Mouse (Mus musculus): ENCODE results near the gene Ttc29. TPM values are rescaled to one million over a fixed set of nuclear protein-coding genes. Genes with fewer than 3 reads are reported as not detected.
A peak's percentile ranks its signal among the peaks of the same experiment; 100 is the strongest.

The Ttc29 gene
- polyA plus RNA-seq, 1 experiment = 0.46 TPM

DNA sequence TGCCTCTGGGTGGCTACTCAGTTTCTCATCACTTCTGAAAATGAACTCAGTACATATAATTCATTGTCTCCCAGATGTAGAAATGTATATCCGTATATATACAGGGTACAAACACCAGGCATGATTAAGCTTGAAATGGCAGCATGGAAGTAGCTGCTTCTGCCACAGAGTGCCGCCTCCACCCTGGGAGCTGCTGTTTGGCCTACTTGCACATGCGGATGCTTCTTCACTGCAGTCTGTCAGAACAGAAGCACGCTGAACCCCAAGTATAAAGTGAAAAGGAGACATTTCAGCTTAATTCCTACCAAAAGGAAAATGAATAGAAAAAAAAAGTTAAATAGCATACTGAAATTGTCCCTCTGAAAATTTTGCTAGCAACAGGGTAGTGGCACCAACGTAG lies 141.7 kb downstream of the Ttc29 start:
- Histone ChIP-seq H3K27me3 (ENCODE audit: control insufficient read depth, insufficient read depth, low read length, poor library complexity, severe bottlenecking) (no peaks in the 10 kb centered on the region; the same call in 1 of the 2 replicates), H3K27ac (ENCODE audit: insufficient read depth, low read length) (no peak overlapping the region), H3K36me3 (ENCODE audit: control insufficient read depth, insufficient read depth, low read length, poor library complexity, severe bottlenecking) (no peaks in the 10 kb centered on the region), H3K4me3 (ENCODE audit: low read depth, low read length) (no peak overlapping the region), H3K4me1 (ENCODE audit: control insufficient read depth, insufficient read depth, low read length) (no peaks in the 10 kb centered on the region), H3K9ac (ENCODE audit: low read depth, poor library complexity, severe bottlenecking) (no peak overlapping the region), H3K9me3 (replicated peaks; ENCODE audit: control insufficient read depth, insufficient read depth, low read length, poor library complexity, severe bottlenecking) (no peaks in the 10 kb centered on the region)
- TF ChIP-seq POLR2A (IDR thresholded peaks at IDR 0.05; ENCODE audit: insufficient read depth, low read length) (no peak), EP300 (IDR thresholded peaks at IDR 0.05; ENCODE audit: insufficient read depth, low read depth, low read length) (no peak), CTCF (IDR thresholded peaks at IDR 0.05; ENCODE audit: low read depth, low read length) (no peak)

DNA sequence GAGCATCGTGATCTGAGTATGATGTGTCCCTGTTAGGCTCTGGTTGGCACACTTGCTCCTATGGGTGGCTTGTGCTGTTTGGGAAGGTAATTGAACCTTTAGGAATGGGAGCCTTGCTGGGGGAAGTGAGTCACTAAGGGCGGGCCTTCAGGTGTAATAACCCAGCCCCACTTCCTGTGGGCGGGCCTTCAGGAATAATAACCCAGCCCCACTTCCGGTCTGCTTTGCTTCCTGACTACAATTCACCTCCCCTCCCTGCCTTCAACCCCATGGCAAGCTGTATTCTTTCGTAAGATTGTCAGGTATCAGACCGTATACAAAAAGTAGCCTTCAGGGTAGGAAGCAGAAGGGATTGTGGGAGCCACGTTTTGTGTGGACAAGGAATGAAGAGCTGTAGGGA lies 177.7 kb downstream of the Ttc29 start:
- Histone ChIP-seq H3K36me3 (ENCODE audit: control insufficient read depth, insufficient read depth, low read length, poor library complexity, severe bottlenecking) (no peaks in the 10 kb centered on the region), H3K4me3 (ENCODE audit: low read depth, low read length) (no peak overlapping the region), H3K9me3 (replicated peaks; ENCODE audit: control insufficient read depth, insufficient read depth, low read length, poor library complexity, severe bottlenecking) (no peaks in the 10 kb centered on the region; the same call in 1 of the 2 replicates)

DNA sequence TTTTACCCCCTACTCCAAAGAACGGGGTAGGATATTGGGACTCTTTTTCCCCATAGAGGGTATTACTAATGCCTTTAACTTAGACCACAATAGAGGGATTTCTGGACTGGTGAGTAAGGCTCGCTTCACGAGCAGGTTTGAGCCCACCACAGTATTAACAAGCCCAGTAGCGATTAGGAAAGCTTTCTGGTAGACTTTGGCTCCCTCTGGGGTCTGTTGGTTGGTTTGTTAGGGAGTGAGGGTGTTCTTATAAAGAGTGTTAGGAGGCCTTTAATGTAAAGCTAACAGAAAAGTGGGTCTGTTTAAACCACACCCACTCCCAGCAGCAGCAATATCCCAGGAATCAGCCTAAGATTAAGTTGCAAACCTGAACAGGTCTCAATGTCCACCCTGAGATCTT lies 206.2 kb downstream of the Ttc29 start:
- Histone ChIP-seq H3K27ac (ENCODE audit: insufficient read depth, low read length) (no peak overlapping the region), H3K4me1 (ENCODE audit: control insufficient read depth, insufficient read depth, low read length) (no peaks in the 10 kb centered on the region), H3K27me3 (ENCODE audit: control insufficient read depth, insufficient read depth, low read length, poor library complexity, severe bottlenecking) (peaks cover 14% of the 10 kb centered on the region), H3K4me3 (ENCODE audit: low read depth, low read length) (no peak overlapping the region), H3K9me3 (replicated peaks; ENCODE audit: control insufficient read depth, insufficient read depth, low read length, poor library complexity, severe bottlenecking) (no peaks in the 10 kb centered on the region), H3K9ac (ENCODE audit: low read depth, poor library complexity, severe bottlenecking) (0 out of 2 replicates have a peak overlapping the region, but pooled peaks have one; percentile 1), H3K36me3 (ENCODE audit: control insufficient read depth, insufficient read depth, low read length, poor library complexity, severe bottlenecking) (no peaks in the 10 kb centered on the region)
- TF ChIP-seq CTCF (IDR thresholded peaks at IDR 0.05; ENCODE audit: low read depth, low read length) = no peak
- no peak for TF ChIP-seq EP300 (IDR thresholded peaks at IDR 0.05; ENCODE audit: insufficient read depth, low read depth, low read length)
- no peak for TF ChIP-seq POLR2A (IDR thresholded peaks at IDR 0.05; ENCODE audit: insufficient read depth, low read length)

More for the DNA sequence above, 177.7 kb downstream of the Ttc29 start:
- no peaks in the 10 kb centered on the region for H3K27me3 ChIP-seq (ENCODE audit: control insufficient read depth, insufficient read depth, low read length, poor library complexity, severe bottlenecking)
- H3K4me1 ChIP-seq (ENCODE audit: control insufficient read depth, insufficient read depth, low read length) = no peaks in the 10 kb centered on the region
- no peak for TF ChIP-seq POLR2A (IDR thresholded peaks at IDR 0.05; ENCODE audit: insufficient read depth, low read length)
- TF ChIP-seq EP300 (IDR thresholded peaks at IDR 0.05; ENCODE audit: insufficient read depth, low read depth, low read length) = no peak
- TF ChIP-seq CTCF (IDR thresholded peaks at IDR 0.05; ENCODE audit: low read depth, low read length) = no peak
- no peak overlapping the region for H3K9ac ChIP-seq (ENCODE audit: low read depth, poor library complexity, severe bottlenecking)
- peak overlapping the region; percentile 34; the same call in 1 of the 2 replicates for H3K27ac ChIP-seq (ENCODE audit: insufficient read depth, low read length)

DNA sequence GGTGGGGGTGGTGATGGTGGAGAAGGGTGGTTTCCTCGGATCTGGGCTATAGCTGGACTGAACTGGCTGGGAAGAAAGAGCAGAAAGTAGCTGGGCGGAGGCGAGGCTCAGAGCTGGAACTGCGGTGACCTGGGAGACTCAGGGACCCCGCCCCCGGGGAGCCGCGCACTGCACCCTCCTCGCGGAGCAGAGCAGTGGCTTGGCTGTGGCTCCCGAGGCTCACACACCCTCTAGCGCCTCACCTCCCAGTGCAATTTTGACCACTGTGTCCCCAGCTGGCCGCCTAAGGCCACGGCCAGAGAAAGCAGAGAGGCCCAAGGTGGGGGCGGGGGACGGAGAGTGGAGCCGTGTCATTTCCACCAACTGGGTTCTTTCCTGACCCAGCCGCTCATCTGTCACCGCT lies 207.0 kb downstream of the Ttc29 start:
- no peak overlapping the region for H3K27ac ChIP-seq (ENCODE audit: insufficient read depth, low read length)
- peaks cover 18% of the 10 kb centered on the region for H3K27me3 ChIP-seq (ENCODE audit: control insufficient read depth, insufficient read depth, low read length, poor library complexity, severe bottlenecking)
- H3K9ac ChIP-seq (ENCODE audit: low read depth, poor library complexity, severe bottlenecking) = peak overlapping the region; percentile 1; the same call in 1 of the 2 replicates
- H3K4me3 ChIP-seq (ENCODE audit: low read depth, low read length) = peak overlapping the region; percentile 8
- no peaks in the 10 kb centered on the region for H3K36me3 ChIP-seq (ENCODE audit: control insufficient read depth, insufficient read depth, low read length, poor library complexity, severe bottlenecking)
- H3K9me3 ChIP-seq (replicated peaks; ENCODE audit: control insufficient read depth, insufficient read depth, low read length, poor library complexity, severe bottlenecking) = no peaks in the 10 kb centered on the region
- TF ChIP-seq POLR2A (IDR thresholded peaks at IDR 0.05; ENCODE audit: insufficient read depth, low read length) (no peak), CTCF (IDR thresholded peaks at IDR 0.05; ENCODE audit: low read depth, low read length) (no peak), EP300 (IDR thresholded peaks at IDR 0.05; ENCODE audit: insufficient read depth, low read depth, low read length) (0 out of 2 replicates have a peak, but pooled peaks have one; percentile 5)
- H3K4me1 ChIP-seq (ENCODE audit: control insufficient read depth, insufficient read depth, low read length) = no peaks in the 10 kb centered on the region

DNA sequence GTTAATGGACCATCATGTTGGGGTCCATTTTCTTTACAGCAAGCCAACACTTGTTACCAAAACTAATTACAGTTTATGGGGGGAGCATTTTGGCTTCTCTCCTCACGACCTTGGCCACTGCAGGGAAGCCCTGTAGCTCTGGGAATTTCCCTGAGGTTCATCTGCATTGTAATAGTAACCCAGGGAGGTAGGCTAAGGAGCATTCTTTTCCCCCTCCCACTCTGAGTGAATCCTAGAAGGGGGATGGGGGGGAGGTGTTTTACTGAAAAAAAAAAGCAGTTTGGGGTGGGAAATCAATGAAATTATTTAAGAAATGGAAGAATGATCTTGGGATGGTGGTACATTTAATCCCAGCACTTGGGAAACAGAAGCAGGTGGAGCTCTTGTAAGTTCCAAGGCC lies 210.8 kb downstream of the Ttc29 start:
- no peak overlapping the region for H3K27ac ChIP-seq (ENCODE audit: insufficient read depth, low read length)
- no peak overlapping the region for H3K9ac ChIP-seq (ENCODE audit: low read depth, poor library complexity, severe bottlenecking)
- peaks cover 38% of the 10 kb centered on the region for H3K27me3 ChIP-seq (ENCODE audit: control insufficient read depth, insufficient read depth, low read length, poor library complexity, severe bottlenecking)
- peak; percentile 46; the same call in 1 of the 2 replicates for TF ChIP-seq EP300 (IDR thresholded peaks at IDR 0.05; ENCODE audit: insufficient read depth, low read depth, low read length)
- TF ChIP-seq CTCF (IDR thresholded peaks at IDR 0.05; ENCODE audit: low read depth, low read length) = no peak
- no peak overlapping the region for H3K4me3 ChIP-seq (ENCODE audit: low read depth, low read length)
- H3K4me1 ChIP-seq (ENCODE audit: control insufficient read depth, insufficient read depth, low read length) = no peaks in the 10 kb centered on the region
- H3K36me3 ChIP-seq (ENCODE audit: control insufficient read depth, insufficient read depth, low read length, poor library complexity, severe bottlenecking) = no peaks in the 10 kb centered on the region
- H3K9me3 ChIP-seq (replicated peaks; ENCODE audit: control insufficient read depth, insufficient read depth, low read length, poor library complexity, severe bottlenecking) = no peaks in the 10 kb centered on the region

DNA sequence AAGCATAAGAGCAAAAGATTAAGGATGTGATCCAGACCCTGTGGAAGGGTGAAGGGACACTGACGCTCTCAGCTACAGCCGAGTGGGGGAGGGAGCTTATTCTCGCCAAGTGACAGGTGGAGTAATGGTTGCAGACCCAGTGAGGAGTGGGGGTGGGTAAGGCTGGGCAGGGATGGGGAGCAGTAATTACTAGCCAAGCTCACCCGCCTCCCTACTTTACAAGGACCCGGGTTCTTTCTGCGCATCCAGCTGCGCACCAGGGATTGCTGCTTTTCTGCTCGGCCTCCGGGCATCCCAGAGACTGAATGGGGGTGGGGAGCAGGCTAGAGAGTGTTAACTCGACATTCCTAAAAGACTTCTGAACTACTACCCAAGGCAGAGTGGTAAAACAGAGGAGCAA lies 213.4 kb downstream of the Ttc29 start:
- no peaks in the 10 kb centered on the region for H3K9me3 ChIP-seq (replicated peaks; ENCODE audit: control insufficient read depth, insufficient read depth, low read length, poor library complexity, severe bottlenecking)
- no peak overlapping the region for H3K9ac ChIP-seq (ENCODE audit: low read depth, poor library complexity, severe bottlenecking)
- peak overlapping the region; percentile 13; the same call in 1 of the 2 replicates for H3K4me3 ChIP-seq (ENCODE audit: low read depth, low read length)
- TF ChIP-seq POLR2A (IDR thresholded peaks at IDR 0.05; ENCODE audit: insufficient read depth, low read length) (no peak), EP300 (IDR thresholded peaks at IDR 0.05; ENCODE audit: insufficient read depth, low read depth, low read length) (no peak), CTCF (IDR thresholded peaks at IDR 0.05; ENCODE audit: low read depth, low read length) (no peak)
- H3K27me3 ChIP-seq (ENCODE audit: control insufficient read depth, insufficient read depth, low read length, poor library complexity, severe bottlenecking) = peaks cover 33% of the 10 kb centered on the region
- H3K27ac ChIP-seq (ENCODE audit: insufficient read depth, low read length) = no peak overlapping the region
- no peaks in the 10 kb centered on the region for H3K36me3 ChIP-seq (ENCODE audit: control insufficient read depth, insufficient read depth, low read length, poor library complexity, severe bottlenecking)
- no peaks in the 10 kb centered on the region for H3K4me1 ChIP-seq (ENCODE audit: control insufficient read depth, insufficient read depth, low read length)
